Mouse (Mus musculus): ENCODE results near the gene Atg2b.

The Atg2b gene

DNA sequence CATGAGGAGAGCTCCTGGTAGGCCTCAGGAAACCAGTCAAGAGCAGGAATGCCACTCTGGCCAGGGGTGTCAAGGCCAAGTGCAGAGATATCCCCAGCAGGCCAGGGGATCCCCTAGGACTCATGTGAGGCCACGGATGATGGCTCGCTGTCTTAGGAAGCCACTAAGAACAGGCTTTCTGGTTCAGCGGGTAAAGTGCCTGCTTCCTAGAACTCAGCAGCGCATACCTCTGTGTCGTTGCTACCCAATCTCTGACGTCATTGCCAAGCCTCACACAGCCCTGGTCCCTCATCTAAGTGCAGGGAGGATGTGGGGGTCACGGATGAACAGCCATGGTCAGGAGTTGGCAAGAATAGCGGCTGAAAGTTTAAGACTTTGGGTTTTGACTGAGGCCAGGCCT lies 87.9 kb downstream of the Atg2b start:
- DNase-seq (ENCODE audit: low spot score in 2 of 2): no peak

GRCm38 (mm10) chr12:105593471-105593870 lies 91.5 kb downstream of the Atg2b start:
- DNase-seq (ENCODE audit: low spot score in 2 of 2): no peak

DNA sequence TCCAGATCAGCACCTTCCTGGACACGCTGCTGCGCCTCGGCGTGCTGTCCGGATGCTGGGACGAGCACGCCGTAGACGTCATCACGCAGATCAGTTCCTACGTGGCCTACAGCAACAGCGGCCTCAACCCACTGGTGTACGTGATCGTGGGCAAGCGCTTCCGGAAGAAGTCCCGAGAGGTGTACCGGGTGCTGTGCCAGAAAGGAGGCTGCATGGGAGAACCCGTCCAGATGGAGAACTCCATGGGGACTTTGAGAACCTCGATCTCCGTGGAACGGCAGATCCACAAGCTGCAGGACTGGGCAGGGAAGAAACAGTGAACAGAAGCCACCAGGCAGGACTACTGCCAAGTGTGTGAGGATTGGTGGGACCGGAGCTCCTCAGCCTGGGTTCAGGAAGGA lies 92.7 kb downstream of the Atg2b start:
- DNase-seq (ENCODE audit: low spot score in 2 of 2): no peak

DNA sequence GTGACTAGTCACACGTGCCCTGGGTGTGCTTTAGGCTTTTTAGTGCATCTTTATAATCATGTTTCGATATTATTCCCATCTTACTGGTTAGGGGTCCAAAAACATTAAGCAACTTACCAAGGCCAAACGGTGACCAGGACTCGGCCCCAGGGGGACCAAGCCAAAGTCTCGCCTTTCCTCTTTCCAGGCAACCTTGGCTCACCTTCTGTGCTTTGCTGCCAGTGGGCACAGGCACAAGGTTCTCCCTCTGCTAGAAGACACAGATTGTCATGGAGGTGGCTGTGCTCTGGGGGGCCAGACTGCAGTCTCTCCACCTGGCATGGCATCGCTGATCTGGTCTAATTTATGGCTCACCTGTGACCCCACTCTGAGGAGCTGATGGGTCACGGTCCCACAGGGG lies 94.2 kb downstream of the Atg2b start:
- no peak for DNase-seq (ENCODE audit: low spot score in 2 of 2)

- no peak for DNase-seq (ENCODE audit: low spot score in 2 of 2)
Measured at GRCm38 (mm10) chr12:105587526-105587925, 97.5 kb downstream of the Atg2b start.

GRCm38 (mm10) chr12:105584851-105585250 lies 100.2 kb downstream of the Atg2b start:
- DNase-seq (ENCODE audit: low spot score in 2 of 2): peak; percentile 41 to 52

- DNase-seq (ENCODE audit: low spot score in 2 of 2): no peak
Measured at GRCm38 (mm10) chr12:105583484-105583883, 101.5 kb downstream of the Atg2b start.

DNA sequence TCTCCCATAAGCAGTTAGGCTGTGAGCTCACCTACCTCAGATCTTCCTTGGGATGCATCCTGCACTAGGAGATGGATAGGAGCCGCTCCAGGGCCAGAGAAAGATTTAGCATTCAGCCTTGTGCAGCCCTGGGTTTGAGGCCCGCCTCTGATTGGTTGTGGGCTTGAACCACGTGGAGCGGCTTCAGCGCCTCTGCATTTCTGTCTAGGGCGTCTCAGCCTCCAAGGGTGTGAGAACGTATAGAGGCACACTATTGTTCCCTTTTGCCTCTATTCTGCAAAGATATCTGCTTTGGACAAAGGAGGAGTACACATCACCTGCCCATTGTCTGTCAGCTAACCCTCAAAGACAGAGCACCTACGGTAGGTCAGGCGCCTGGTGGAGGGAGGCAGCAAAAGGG lies 102.5 kb downstream of the Atg2b start:
- no peak for DNase-seq (ENCODE audit: low spot score in 2 of 2)

DNA sequence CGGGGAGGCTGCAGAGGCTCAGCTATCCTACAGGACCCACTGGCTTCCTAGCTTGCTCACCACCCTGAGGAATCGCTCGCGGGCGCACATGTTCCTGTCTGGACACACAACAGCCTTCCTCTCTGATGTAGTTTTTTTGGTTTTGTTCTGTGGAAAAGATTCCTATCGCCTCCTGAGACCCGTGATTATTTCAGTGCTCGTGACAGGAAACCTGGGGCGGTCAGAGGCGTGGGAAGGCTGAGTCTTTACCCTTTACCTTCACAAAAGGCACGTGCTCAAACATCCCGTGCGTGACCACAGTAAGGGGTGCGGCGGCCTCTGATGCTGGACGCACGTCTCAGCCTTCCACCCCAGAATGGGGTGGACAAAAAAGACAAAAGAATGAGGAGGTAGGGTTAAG lies 104.5 kb downstream of the Atg2b start:
- no peak for DNase-seq (ENCODE audit: low spot score in 2 of 2)

DNA sequence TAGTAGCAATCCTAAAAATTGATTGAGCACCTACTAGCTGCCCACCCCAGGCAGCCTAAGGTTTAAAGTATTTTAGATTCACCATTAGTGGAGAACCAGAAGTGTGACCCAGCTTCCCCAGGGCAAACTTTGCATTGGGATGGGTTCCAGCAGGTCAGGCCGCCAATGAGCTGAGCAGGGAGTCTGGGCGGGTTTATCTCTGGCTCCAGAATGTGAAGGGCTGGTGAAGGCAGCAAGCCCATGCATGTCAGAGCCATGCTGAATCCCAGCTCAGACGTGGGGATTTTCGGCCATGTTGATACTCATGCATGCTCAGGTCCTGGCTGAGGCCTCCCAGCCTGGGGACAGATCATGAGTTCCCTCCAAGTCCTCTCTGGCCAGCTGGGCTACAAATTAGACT lies 110.7 kb downstream of the Atg2b start:
- DNase-seq (ENCODE audit: low spot score in 2 of 2): no peak

GRCm38 (mm10) chr12:105572622-105573021 lies 112.4 kb downstream of the Atg2b start:
- no peak for DNase-seq (ENCODE audit: low spot score in 2 of 2)

- DNase-seq (ENCODE audit: low spot score in 2 of 2): no peak
Measured at GRCm38 (mm10) chr12:105571867-105572266, 113.1 kb downstream of the Atg2b start.
